Mouse (Mus musculus) forebrain, embryonic 11.5 days (tissue): ENCODE data around the gene Olfr15. TPM values are rescaled to one million over a fixed set of nuclear protein-coding genes. Genes with fewer than 3 reads are reported as not detected.

Source experiments
- ATAC-seq: fragments of 200-750 bp; cut with Nextera tagmentation; replicated peaks from 2 replicates; pipeline ENCODE4 v1.8.0; 2017; ENCODE audit warnings: moderate TSS enrichment; ENCODE audit not compliant: low FRiP score
- DNase-seq: peaks from one replicate; pipeline ENCODE4 v3.0.0-alpha.2; 2017; ENCODE audit warnings: low spot score
- H3K27ac ChIP-seq: fragments of 300-500 bp; sonication (generic); 2 replicates; pipeline ENCODE4 v1.5.1; 2014; ENCODE audit warnings: low read depth, low read length
- H3K27me3 ChIP-seq: fragments of 300-500 bp; sonication (generic); 2 replicates; pipeline ENCODE4 v1.6.1; 2014; ENCODE audit warnings: mild to moderate bottlenecking, low read length, mixed read lengths; ENCODE audit not compliant: control insufficient read depth, insufficient read depth
- H3K36me3 ChIP-seq: fragments of 300-500 bp; sonication (generic); 2 replicates; pipeline ENCODE4 v1.6.1; 2014; ENCODE audit warnings: mild to moderate bottlenecking, low read length, moderate library complexity, mixed read lengths; ENCODE audit not compliant: control insufficient read depth, insufficient read depth
- H3K4me1 ChIP-seq: fragments of 300-500 bp; sonication (generic); replicated peaks from 2 replicates; pipeline ENCODE4 v1.6.1; 2014; ENCODE audit warnings: low read length, mixed read lengths; ENCODE audit not compliant: control insufficient read depth, insufficient read depth
- H3K4me2 ChIP-seq: fragments of 300-500 bp; sonication (generic); 2 replicates; pipeline ENCODE4 v1.6.1; 2014; ENCODE audit warnings: low read depth, mild to moderate bottlenecking, low read length, moderate library complexity, mixed read lengths; ENCODE audit not compliant: severe bottlenecking
- H3K4me3 ChIP-seq: fragments of 300-500 bp; sonication (generic); 2 replicates; pipeline ENCODE4 v1.5.1; 2014; ENCODE audit warnings: low read depth, low read length
- H3K9ac ChIP-seq: fragments of 300-500 bp; sonication (generic); 2 replicates; pipeline ENCODE4 v1.6.1; 2014; ENCODE audit warnings: low read length
- H3K9me3 ChIP-seq: fragments of 300-500 bp; sonication (generic); 2 replicates; pipeline ENCODE4 v1.6.1; 2016; ENCODE audit warnings: low read length, mixed read lengths; ENCODE audit not compliant: control insufficient read depth
- WGBS: fragments of 180-500 bp; shearing (Covaris S2); extraction: QIAGEN DNeasy Blood & Tissue Kit; methylation state at CpG from one replicate; pipeline ENCODE4 v1.1.7; 2014; 5-methylcytosine and 5-hydroxymethylcytosine counted together
- polyA plus RNA-seq: library from polyadenylated mRNA; unstranded; fragments of >200 nt; fragmentation: Nextera tagmentation; extraction: Ambion mirVana; gene quantifications from 2 replicates; pipeline ENCODE4 v1.2.1, GENCODE M21; 2014

Gene Olfr15
- polyA plus RNA-seq, 1 experiment from 2014 or later = 0.21 TPM

DNA sequence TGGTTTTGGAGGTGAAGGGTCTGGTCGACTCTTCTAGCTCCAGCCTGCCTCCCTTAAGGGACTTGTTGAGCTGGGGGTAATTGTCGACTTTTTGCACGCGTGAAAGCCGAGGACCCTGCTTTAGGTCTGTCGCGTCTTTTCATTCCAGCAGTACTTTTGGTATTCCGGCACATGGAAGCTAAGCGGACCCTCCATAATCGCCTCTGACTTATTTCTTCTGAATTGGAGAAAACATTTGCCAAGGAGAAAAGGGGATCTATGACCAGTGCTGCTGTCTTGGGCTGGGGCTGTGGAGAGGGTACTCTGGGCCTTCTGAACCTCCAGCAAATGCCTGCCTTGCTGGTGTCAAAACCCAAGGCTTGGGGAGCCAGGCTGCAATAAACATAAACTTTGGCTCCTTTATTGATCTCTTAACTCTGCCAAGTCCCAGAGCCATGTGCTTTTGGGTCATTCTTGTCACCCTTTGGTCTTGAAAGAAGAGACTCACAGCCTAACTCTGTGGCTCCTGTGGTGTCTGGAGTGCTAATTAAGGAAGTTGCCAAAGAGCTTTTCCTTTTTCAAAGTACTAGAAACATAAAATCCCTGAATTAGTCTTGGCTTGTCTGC is 54.5 kb downstream of the Olfr15 start:
- peaks cover 4% of the 10 kb centered on the region; the same call in 1 of the 2 replicates for H3K4me1 ChIP-seq
- H3K27ac ChIP-seq = peak overlapping the region; percentile 83; the same call in 1 of the 2 replicates
- H3K27me3 ChIP-seq = no peaks in the 10 kb centered on the region
- no peaks in the 10 kb centered on the region for H3K9me3 ChIP-seq
- DNase-seq (no peak), ATAC-seq (peak; percentile 6)
- H3K4me2 ChIP-seq = peak overlapping the region; percentile 70
- WGBS = 8% methylated on average over 10 of the region's 10 CpGs
- H3K9ac ChIP-seq = peak overlapping the region; percentile 89
- no peaks in the 10 kb centered on the region for H3K36me3 ChIP-seq
- peak overlapping the region; percentile 86 for H3K4me3 ChIP-seq

DNA sequence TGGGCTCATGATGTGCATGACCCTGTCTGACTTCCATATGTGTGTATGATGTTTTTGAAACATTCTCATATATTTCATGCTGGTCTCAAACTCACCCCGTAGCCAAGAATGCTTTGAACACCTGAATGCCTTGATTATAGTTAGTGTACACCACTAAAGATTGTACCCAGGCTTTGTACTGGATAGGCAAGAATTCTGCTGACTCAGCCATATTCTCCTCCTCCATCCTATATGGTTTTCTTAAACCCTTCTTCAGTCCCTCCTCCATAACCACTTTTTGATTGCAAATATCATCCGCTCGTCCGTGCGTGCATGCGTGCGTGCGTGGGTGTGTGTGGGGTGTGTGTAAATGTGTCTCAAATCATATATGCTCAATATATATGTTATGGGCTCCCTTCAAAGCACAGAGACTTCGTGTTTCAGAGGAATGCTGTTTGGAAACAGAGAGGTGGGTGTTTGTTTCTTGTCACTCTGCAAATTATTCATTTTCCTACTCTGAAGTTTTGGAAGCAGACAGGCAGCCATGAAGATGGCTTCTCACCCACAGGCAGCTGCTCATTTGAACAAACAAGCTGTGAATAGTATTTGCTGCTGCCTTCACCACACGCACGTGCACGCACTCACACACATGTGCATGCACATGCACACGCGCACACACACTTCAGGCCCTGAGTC is 61.1 kb downstream of the Olfr15 start:
- ATAC-seq (no peak), DNase-seq (no peak)
- H3K27ac ChIP-seq = no peak overlapping the region
- no peaks in the 10 kb centered on the region for H3K27me3 ChIP-seq
- H3K4me3 ChIP-seq = no peak overlapping the region
- no peak overlapping the region for H3K9ac ChIP-seq
- H3K4me2 ChIP-seq = no peak overlapping the region
- H3K36me3 ChIP-seq = no peaks in the 10 kb centered on the region
- H3K9me3 ChIP-seq = no peaks in the 10 kb centered on the region
- 94% methylated on average over 14 of the region's 14 CpGs for WGBS
- H3K4me1 ChIP-seq = no peaks in the 10 kb centered on the region

DNA sequence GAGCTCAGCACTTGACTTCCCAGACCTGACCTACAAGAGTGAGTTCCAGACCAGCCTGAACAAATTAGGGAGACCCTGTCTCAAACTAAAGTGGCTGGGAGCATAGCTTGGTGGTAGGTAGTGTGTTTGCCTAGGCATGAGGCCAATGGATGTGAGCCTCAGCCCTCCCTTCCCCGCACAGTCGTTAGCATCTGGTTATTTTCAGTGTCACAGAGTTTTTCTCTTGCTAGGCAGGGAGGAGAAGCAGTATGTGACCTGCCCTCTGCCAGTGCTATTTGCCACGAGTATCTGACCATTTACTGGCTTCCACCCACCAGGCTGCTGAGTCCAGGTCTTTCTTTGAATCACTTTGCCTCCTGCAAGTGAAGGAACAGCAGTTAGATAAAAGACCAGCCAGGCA is 63.1 kb downstream of the Olfr15 start:
- DNase-seq (no peak), ATAC-seq (no peak)
- 92% methylated on average over 3 of the region's 3 CpGs for WGBS
- Histone ChIP-seq H3K9ac (no peak overlapping the region), H3K36me3 (no peaks in the 10 kb centered on the region), H3K4me1 (no peaks in the 10 kb centered on the region), H3K27me3 (no peaks in the 10 kb centered on the region), H3K9me3 (no peaks in the 10 kb centered on the region), H3K4me3 (no peak overlapping the region), H3K27ac (no peak overlapping the region), H3K4me2 (no peak overlapping the region)

Other genes starting within 250 kb of the Olfr15 start
- not detected in 2 replicates for gene Olfr161, start 239.8 kb upstream of the Olfr15 start, polyA plus RNA-seq
- not detected in 2 replicates for gene Mefv, start 112.8 kb upstream of the Olfr15 start, polyA plus RNA-seq
- gene Zfp263, start 86.8 kb upstream of the Olfr15 start, polyA plus RNA-seq = 38.9 and 42.6 TPM in 2 replicates
- gene Zfp174, start 16.4 kb downstream of the Olfr15 start, polyA plus RNA-seq = 1.2 and 1.4 TPM in 2 replicates
- gene Naa60, start 41.5 kb downstream of the Olfr15 start, polyA plus RNA-seq = 64.8 and 74.1 TPM in 2 replicates
- gene Zfp597, start 53.7 kb downstream of the Olfr15 start, polyA plus RNA-seq = 8.0 and 9.0 TPM in 2 replicates
- 1.7 and 2.0 TPM in 2 replicates for gene Gm20695, start 53.8 kb downstream of the Olfr15 start, polyA plus RNA-seq
- 6.3 and 7.3 TPM in 2 replicates for gene 1700037C18Rik, start 77.8 kb downstream of the Olfr15 start, polyA plus RNA-seq
- gene Cluap1, start 77.9 kb downstream of the Olfr15 start, polyA plus RNA-seq = 23.6 and 24.7 TPM in 2 replicates
- gene Nlrc3, start 145.8 kb downstream of the Olfr15 start, polyA plus RNA-seq = 0.71 and 0.99 TPM in 2 replicates
- gene Slx4, start 172.9 kb downstream of the Olfr15 start, polyA plus RNA-seq = 30.0 and 32.0 TPM in 2 replicates
- 5.4 and 5.9 TPM in 2 replicates for gene Dnase1, start 206.1 kb downstream of the Olfr15 start, polyA plus RNA-seq
- gene Trap1, start 246.9 kb downstream of the Olfr15 start, polyA plus RNA-seq = 78.1 and 83.1 TPM in 2 replicates